Mouse (Mus musculus) midbrain, embryonic 13.5 days (tissue): ENCODE data around the gene Ninj2. TPM values are rescaled to one million over a fixed set of nuclear protein-coding genes. Genes with fewer than 3 reads are reported as not detected.

Experiments
- ATAC-seq: fragments of 200-750 bp; cut with Nextera tagmentation; 2 replicates; pipeline ENCODE4 v1.8.0; 2017; ENCODE audit warnings: mild to moderate bottlenecking, moderate TSS enrichment, moderate library complexity
- H3K27ac ChIP-seq: fragments of 300-500 bp; sonication (generic); 2 replicates; pipeline ENCODE4 v1.5.1; 2015; ENCODE audit warnings: inconsistent platforms, mild to moderate bottlenecking, moderate library complexity
- H3K27me3 ChIP-seq: fragments of 300-500 bp; sonication (generic); 2 replicates; pipeline ENCODE4 v1.6.1; 2015; ENCODE audit warnings: mild to moderate bottlenecking, inconsistent platforms
- H3K36me3 ChIP-seq: fragments of 300-500 bp; sonication (generic); 2 replicates; pipeline ENCODE4 v1.6.1; 2015; ENCODE audit warnings: mild to moderate bottlenecking, inconsistent platforms
- H3K4me1 ChIP-seq: fragments of 300-500 bp; sonication (generic); replicated peaks from 2 replicates; pipeline ENCODE4 v1.6.1; 2015; ENCODE audit warnings: inconsistent platforms
- H3K4me2 ChIP-seq: fragments of 300-500 bp; sonication (generic); replicated peaks from 2 replicates; pipeline ENCODE4 v1.6.1; 2015; ENCODE audit warnings: moderate library complexity, mild to moderate bottlenecking, inconsistent platforms
- H3K4me3 ChIP-seq: fragments of 300-500 bp; sonication (generic); replicated peaks from 2 replicates; pipeline ENCODE4 v1.5.1; 2015; ENCODE audit warnings: mild to moderate bottlenecking, inconsistent platforms
- H3K9ac ChIP-seq: fragments of 300-500 bp; sonication (generic); replicated peaks from 2 replicates; pipeline ENCODE4 v1.6.1; 2015; ENCODE audit warnings: mild to moderate bottlenecking, inconsistent platforms
- H3K9me3 ChIP-seq: fragments of 300-500 bp; sonication (generic); 2 replicates; pipeline ENCODE4 v1.6.1; 2016; ENCODE audit warnings: mild to moderate bottlenecking, inconsistent platforms
- WGBS: fragments of 180-500 bp; shearing (Covaris S2); methylation state at CpG from one replicate; pipeline ENCODE4 v1.1.7; 2015; 5-methylcytosine and 5-hydroxymethylcytosine counted together
- polyA plus RNA-seq: library from polyadenylated mRNA; unstranded; fragments of >200 nt; fragmentation: Nextera tagmentation; extraction: Ambion mirVana; gene quantifications from 2 replicates; pipeline ENCODE4 v1.2.1, GENCODE M21; 2015

The Ninj2 gene
- polyA plus RNA-seq, 1 experiment from 2014 or later: not detected

- WGBS: 70% methylated on average over 7 of the region's 7 CpGs
- H3K4me3 ChIP-seq: no peak overlapping the region
- H3K9me3 ChIP-seq: no peaks in the 10 kb centered on the region
- no peaks in the 10 kb centered on the region for H3K27me3 ChIP-seq
- no peak overlapping the region for H3K4me2 ChIP-seq
- no peak overlapping the region for H3K27ac ChIP-seq
- 0 out of 2 replicates have a peak, but pooled peaks cover 12% of the 10 kb centered on the region for H3K4me1 ChIP-seq
- no peaks in the 10 kb centered on the region for H3K36me3 ChIP-seq
- H3K9ac ChIP-seq: no peak overlapping the region
- ATAC-seq: no peak
These were observed 136.7 kb downstream of the Ninj2 start for GRCm38 (mm10) chr6:120229806-120230205.

GRCm38 (mm10) chr6:120230441-120230840 is 137.3 kb downstream of the Ninj2 start:
- H3K9me3 ChIP-seq: no peaks in the 10 kb centered on the region
- WGBS: 3% methylated on average over 1 of the region's 1 CpGs
- no peak overlapping the region for H3K4me2 ChIP-seq
- H3K27me3 ChIP-seq: no peaks in the 10 kb centered on the region
- H3K4me1 ChIP-seq: 0 out of 2 replicates have a peak, but pooled peaks cover 12% of the 10 kb centered on the region
- no peak overlapping the region for H3K27ac ChIP-seq
- ATAC-seq: no peak
- H3K36me3 ChIP-seq: no peaks in the 10 kb centered on the region
- no peak overlapping the region for H3K4me3 ChIP-seq
- no peak overlapping the region for H3K9ac ChIP-seq

- no peak overlapping the region for H3K9ac ChIP-seq
- H3K4me1 ChIP-seq: 0 out of 2 replicates have a peak, but pooled peaks cover 12% of the 10 kb centered on the region
- ATAC-seq: no peak
- no peaks in the 10 kb centered on the region for H3K36me3 ChIP-seq
- no peak overlapping the region for H3K4me2 ChIP-seq
- WGBS: 96% methylated on average over 6 of the region's 6 CpGs
- H3K9me3 ChIP-seq: no peaks in the 10 kb centered on the region
- H3K27ac ChIP-seq: no peak overlapping the region
- no peaks in the 10 kb centered on the region for H3K27me3 ChIP-seq
- no peak overlapping the region for H3K4me3 ChIP-seq
These were observed 139.7 kb downstream of the Ninj2 start for GRCm38 (mm10) chr6:120232885-120233284.

- Histone ChIP-seq H3K27ac (no peak overlapping the region), H3K4me3 (no peak overlapping the region), H3K4me2 (no peak overlapping the region), H3K9ac (no peak overlapping the region), H3K36me3 (no peaks in the 10 kb centered on the region), H3K27me3 (no peaks in the 10 kb centered on the region), H3K9me3 (no peaks in the 10 kb centered on the region), H3K4me1 (0 out of 2 replicates have a peak, but pooled peaks cover 4% of the 10 kb centered on the region)
- no peak for ATAC-seq
- WGBS: 78% methylated on average over 7 of the region's 7 CpGs
These were observed 142.7 kb downstream of the Ninj2 start for GRCm38 (mm10) chr6:120235874-120236273.

GRCm38 (mm10) chr6:120240461-120240860 is 147.3 kb downstream of the Ninj2 start:
- Histone ChIP-seq H3K9ac (no peak overlapping the region), H3K27me3 (no peaks in the 10 kb centered on the region), H3K9me3 (no peaks in the 10 kb centered on the region), H3K4me2 (no peak overlapping the region), H3K4me3 (no peak overlapping the region), H3K27ac (no peak overlapping the region), H3K36me3 (no peaks in the 10 kb centered on the region), H3K4me1 (no peaks in the 10 kb centered on the region)
- WGBS: 85% methylated on average over 5 of the region's 5 CpGs
- no peak for ATAC-seq

GRCm38 (mm10) chr6:120241453-120241852 is 148.3 kb downstream of the Ninj2 start:
- no peak overlapping the region for H3K4me3 ChIP-seq
- no peaks in the 10 kb centered on the region for H3K27me3 ChIP-seq
- H3K9ac ChIP-seq: no peak overlapping the region
- H3K4me1 ChIP-seq: no peaks in the 10 kb centered on the region
- no peak overlapping the region for H3K4me2 ChIP-seq
- no peak for ATAC-seq
- no peaks in the 10 kb centered on the region for H3K36me3 ChIP-seq
- H3K27ac ChIP-seq: no peak overlapping the region
- 93% methylated on average over 12 of the region's 12 CpGs for WGBS
- no peaks in the 10 kb centered on the region for H3K9me3 ChIP-seq

- H3K27me3 ChIP-seq: no peaks in the 10 kb centered on the region
- H3K9ac ChIP-seq: no peak overlapping the region
- no peak overlapping the region for H3K27ac ChIP-seq
- no peak for ATAC-seq
- 89% methylated on average over 8 of the region's 8 CpGs for whole genome bisulfite sequencing
- no peak overlapping the region for H3K4me2 ChIP-seq
- no peaks in the 10 kb centered on the region for H3K4me1 ChIP-seq
- H3K36me3 ChIP-seq: no peaks in the 10 kb centered on the region
- no peak overlapping the region for H3K4me3 ChIP-seq
- H3K9me3 ChIP-seq: no peaks in the 10 kb centered on the region
These were observed 149.4 kb downstream of the Ninj2 start for GRCm38 (mm10) chr6:120242530-120242929.

GRCm38 (mm10) chr6:120243250-120243649 is 150.1 kb downstream of the Ninj2 start:
- Histone ChIP-seq H3K27me3 (no peaks in the 10 kb centered on the region), H3K27ac (no peak overlapping the region), H3K4me1 (no peaks in the 10 kb centered on the region), H3K36me3 (no peaks in the 10 kb centered on the region), H3K4me2 (no peak overlapping the region), H3K4me3 (no peak overlapping the region), H3K9ac (no peak overlapping the region), H3K9me3 (no peaks in the 10 kb centered on the region)
- 74% methylated on average over 8 of the region's 8 CpGs for WGBS
- no peak for ATAC-seq

- no peak for ATAC-seq
- Histone ChIP-seq H3K27me3 (no peaks in the 10 kb centered on the region), H3K9ac (no peak overlapping the region), H3K4me3 (no peak overlapping the region), H3K4me1 (no peaks in the 10 kb centered on the region), H3K4me2 (no peak overlapping the region), H3K36me3 (no peaks in the 10 kb centered on the region), H3K9me3 (no peaks in the 10 kb centered on the region), H3K27ac (no peak overlapping the region)
- WGBS: 88% methylated on average over 5 of the region's 5 CpGs
These were observed 153.5 kb downstream of the Ninj2 start for GRCm38 (mm10) chr6:120246676-120247075.

- H3K27ac ChIP-seq: no peak overlapping the region
- 75% methylated on average over 5 of the region's 5 CpGs for WGBS
- H3K4me1 ChIP-seq: no peaks in the 10 kb centered on the region
- H3K9ac ChIP-seq: no peak overlapping the region
- H3K9me3 ChIP-seq: no peaks in the 10 kb centered on the region
- H3K36me3 ChIP-seq: no peaks in the 10 kb centered on the region
- H3K4me2 ChIP-seq: no peak overlapping the region
- ATAC-seq: no peak
- no peak overlapping the region for H3K4me3 ChIP-seq
- no peaks in the 10 kb centered on the region for H3K27me3 ChIP-seq
These were observed 156.7 kb downstream of the Ninj2 start for GRCm38 (mm10) chr6:120249831-120250230.

Other genes with a start within 250 kb of the Ninj2 start
- gene Erc1, start 245.2 kb upstream of the Ninj2 start, polyA plus RNA-seq: 39.9 and 40.5 TPM in 2 replicates
- 27.1 and 28.9 TPM in 2 replicates for gene Rad52, start 190.7 kb upstream of the Ninj2 start, polyA plus RNA-seq
- gene Wnk1, start 54.7 kb upstream of the Ninj2 start, polyA plus RNA-seq: 57.9 and 58.3 TPM in 2 replicates
- not detected in 2 replicates for gene D330020A13Rik, start 201.0 kb downstream of the Ninj2 start, polyA plus RNA-seq
- gene B4galnt3, start 201.2 kb downstream of the Ninj2 start, polyA plus RNA-seq: 0.06 and 0.09 TPM in 2 replicates